Mouse (Mus musculus) embryonic facial prominence, embryonic 13.5 days (tissue): ENCODE measurements around the gene Marveld3. TPM values are rescaled to one million over a fixed set of nuclear protein-coding genes. Genes with fewer than 3 reads are reported as not detected.

Source experiments
- ATAC-seq: fragments of 200-750 bp; cut with Nextera tagmentation; 2 replicates; pipeline ENCODE4 v1.8.0; 2017; ENCODE audit warnings: low read depth; ENCODE audit not compliant: insufficient number of reproducible peaks, insufficient read depth, low FRiP score, low TSS enrichment
- H3K27ac ChIP-seq: fragments of 300-500 bp; sonication (generic); 2 replicates; pipeline ENCODE4 v1.5.1; 2015; ENCODE audit warnings: moderate library complexity, mild to moderate bottlenecking, inconsistent platforms
- H3K27me3 ChIP-seq: fragments of 300-500 bp; sonication (generic); 2 replicates; pipeline ENCODE4 v1.6.1; 2015; ENCODE audit warnings: mild to moderate bottlenecking, inconsistent platforms
- H3K36me3 ChIP-seq: fragments of 300-500 bp; sonication (generic); 2 replicates; pipeline ENCODE4 v1.6.1; 2015; ENCODE audit warnings: mild to moderate bottlenecking, inconsistent platforms
- H3K4me1 ChIP-seq: fragments of 300-500 bp; sonication (generic); 2 replicates; pipeline ENCODE4 v1.6.1; 2015; ENCODE audit warnings: inconsistent platforms
- H3K4me2 ChIP-seq: fragments of 300-500 bp; sonication (generic); 2 replicates; pipeline ENCODE4 v1.6.1; 2015; ENCODE audit warnings: moderate library complexity, mild to moderate bottlenecking, inconsistent platforms
- H3K4me3 ChIP-seq: fragments of 300-500 bp; sonication (generic); 2 replicates; pipeline ENCODE4 v1.5.1; 2015; ENCODE audit warnings: mild to moderate bottlenecking, inconsistent platforms
- H3K9ac ChIP-seq: fragments of 300-500 bp; sonication (generic); 2 replicates; pipeline ENCODE4 v1.6.1; 2015; ENCODE audit warnings: mild to moderate bottlenecking, inconsistent platforms
- H3K9me3 ChIP-seq: fragments of 300-500 bp; sonication (generic); 2 replicates; pipeline ENCODE4 v1.6.1; 2016; ENCODE audit warnings: inconsistent platforms
- WGBS: fragments of 180-500 bp; shearing (Covaris S2); methylation state at CpG from one replicate; pipeline ENCODE4 v1.1.7; 2015; ENCODE audit warnings: mixed read lengths; 5-methylcytosine and 5-hydroxymethylcytosine counted together
- polyA plus RNA-seq: library from polyadenylated mRNA; unstranded; fragments of >200 nt; fragmentation: Nextera tagmentation; extraction: Ambion mirVana; gene quantifications from 2 replicates; pipeline ENCODE4 v1.2.1, GENCODE M21; 2015

Gene Marveld3
- polyA plus RNA-seq, 1 experiment from 2014 or later, result 2.9 TPM

DNA sequence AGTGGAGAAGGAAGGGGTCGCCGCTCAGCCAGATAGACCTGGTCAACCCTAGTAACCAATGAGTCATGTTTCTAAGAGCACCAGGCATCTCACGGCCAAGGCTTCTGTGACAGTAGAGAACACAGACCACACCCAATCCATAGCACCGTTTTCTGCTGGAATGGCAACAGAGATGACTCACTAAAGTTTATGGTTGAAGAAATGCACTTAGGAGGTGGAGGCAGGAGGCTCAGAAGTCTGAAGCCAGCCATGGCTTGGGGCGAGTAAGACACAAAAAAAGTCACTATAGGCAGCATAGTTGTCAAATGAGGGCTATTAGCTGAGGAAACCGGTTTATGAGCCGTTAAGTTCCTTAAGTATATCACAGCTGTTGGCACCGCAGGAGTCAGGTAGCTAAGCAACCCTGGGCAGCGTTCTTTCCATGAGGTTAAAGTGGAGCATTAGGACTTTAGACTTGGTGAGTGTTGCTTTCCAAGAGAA is 16.8 kb downstream of the Marveld3 start:
- H3K27ac ChIP-seq, result no peak overlapping the region
- WGBS, result 66% methylated on average over 9 of the region's 9 CpGs
- H3K4me3 ChIP-seq, result no peak overlapping the region
- no peak overlapping the region for H3K4me2 ChIP-seq
- no peaks in the 10 kb centered on the region for H3K9me3 ChIP-seq
- ATAC-seq, result no peak
- H3K9ac ChIP-seq, result no peak overlapping the region
- H3K36me3 ChIP-seq, result peaks cover 25% of the 10 kb centered on the region
- H3K4me1 ChIP-seq, result peaks cover 15% of the 10 kb centered on the region
- peaks cover 32% of the 10 kb centered on the region for H3K27me3 ChIP-seq

DNA sequence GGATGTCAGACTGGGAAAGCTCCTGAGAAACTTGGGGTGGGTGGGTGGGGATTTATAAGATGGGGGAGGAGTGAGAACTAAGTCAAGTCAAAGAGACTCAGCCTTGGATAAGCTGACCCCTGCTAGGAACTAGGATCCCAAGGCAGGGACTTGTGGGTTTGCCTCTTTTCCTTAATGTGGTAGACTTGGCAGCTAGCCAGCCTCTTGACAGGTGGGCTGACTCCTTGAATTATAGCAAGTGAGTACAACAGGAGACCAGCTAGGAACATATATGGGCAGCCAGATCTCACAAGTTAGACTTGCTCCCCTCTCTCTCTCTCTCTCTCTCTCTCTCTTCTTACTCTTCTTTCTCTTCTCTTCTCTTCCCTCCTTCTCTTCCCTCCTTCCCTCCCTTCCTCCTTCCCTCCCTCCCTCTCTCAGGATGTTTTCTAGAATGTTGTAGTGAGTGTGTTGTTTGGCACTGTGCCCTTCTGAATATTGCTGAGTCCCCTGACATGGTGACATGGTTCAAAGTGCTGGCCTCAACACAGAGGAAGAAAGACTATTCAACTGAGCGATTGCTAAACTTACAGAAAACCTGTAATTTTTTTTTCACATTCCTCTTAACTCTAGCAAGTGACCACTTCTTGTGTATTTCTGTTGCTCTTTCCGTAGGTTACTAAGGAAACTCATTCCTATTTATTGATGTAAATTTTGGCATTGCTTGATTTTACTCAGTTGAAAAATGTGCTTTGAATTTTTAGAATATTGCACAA is 20.2 kb downstream of the Marveld3 start:
- peaks cover 51% of the 10 kb centered on the region for H3K36me3 ChIP-seq
- H3K4me2 ChIP-seq, result no peak overlapping the region
- H3K9ac ChIP-seq, result no peak overlapping the region
- ATAC-seq, result no peak
- WGBS, result 82% methylated on average over 2 of the region's 2 CpGs
- H3K4me3 ChIP-seq, result no peak overlapping the region
- no peaks in the 10 kb centered on the region; the same call in 1 of the 2 replicates for H3K4me1 ChIP-seq
- no peak overlapping the region for H3K27ac ChIP-seq
- no peaks in the 10 kb centered on the region for H3K9me3 ChIP-seq
- H3K27me3 ChIP-seq, result peaks cover 2% of the 10 kb centered on the region

DNA sequence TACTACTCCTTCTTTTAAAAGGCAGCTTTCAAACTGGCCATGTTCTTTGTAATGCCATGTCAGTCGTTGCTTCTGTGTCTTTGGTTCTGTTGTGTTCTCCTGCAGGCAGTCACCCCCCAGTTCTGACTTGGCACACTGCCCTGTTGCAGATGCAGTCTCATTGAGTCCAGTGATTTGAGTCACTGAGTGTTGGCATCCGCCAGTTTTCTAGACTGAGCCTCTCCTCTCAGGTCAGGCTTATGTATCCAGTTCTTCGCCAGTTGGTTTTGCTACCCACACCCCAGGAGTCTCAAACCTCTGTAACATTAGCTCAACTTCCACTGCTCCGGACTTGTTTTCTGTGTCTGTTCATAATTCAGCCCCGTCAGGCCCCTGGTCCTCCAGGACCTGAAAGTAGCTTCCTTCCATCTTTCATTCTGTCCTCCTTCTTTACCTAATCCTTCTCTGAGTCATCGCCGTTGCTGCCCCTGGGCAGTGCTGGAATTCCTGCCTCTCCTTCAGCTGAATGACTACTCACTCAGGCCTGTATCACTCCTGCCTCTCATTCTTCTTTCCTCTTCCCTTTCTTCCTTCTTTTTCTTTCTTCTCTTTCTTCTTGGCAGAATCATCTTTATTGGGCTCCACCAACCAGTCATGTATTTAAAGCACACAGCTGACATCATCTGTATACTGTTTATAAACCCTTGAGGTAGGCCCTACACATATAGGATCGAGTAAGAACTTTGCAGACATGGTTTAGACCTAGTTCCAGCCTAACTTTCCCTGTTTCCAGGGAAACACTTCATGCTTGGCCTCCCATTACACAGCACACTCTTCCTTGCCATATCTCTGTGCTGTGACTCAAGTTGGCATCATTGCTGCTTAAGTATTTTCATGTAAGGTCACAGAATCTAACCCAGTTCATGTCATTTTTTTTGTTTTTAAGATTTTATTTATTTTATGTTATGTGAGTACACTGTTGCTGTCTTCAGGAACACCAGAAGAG is 41.3 kb downstream of the Marveld3 start:
- Histone ChIP-seq H3K27me3 (no peaks in the 10 kb centered on the region), H3K27ac (no peak overlapping the region), H3K36me3 (peaks cover 58% of the 10 kb centered on the region), H3K4me2 (no peak overlapping the region), H3K4me3 (no peak overlapping the region), H3K9ac (no peak overlapping the region), H3K9me3 (no peaks in the 10 kb centered on the region), H3K4me1 (0 out of 2 replicates have a peak, but pooled peaks cover 7% of the 10 kb centered on the region)
- 80% methylated on average over 8 of the region's 8 CpGs for WGBS
- ATAC-seq, result no peak

DNA sequence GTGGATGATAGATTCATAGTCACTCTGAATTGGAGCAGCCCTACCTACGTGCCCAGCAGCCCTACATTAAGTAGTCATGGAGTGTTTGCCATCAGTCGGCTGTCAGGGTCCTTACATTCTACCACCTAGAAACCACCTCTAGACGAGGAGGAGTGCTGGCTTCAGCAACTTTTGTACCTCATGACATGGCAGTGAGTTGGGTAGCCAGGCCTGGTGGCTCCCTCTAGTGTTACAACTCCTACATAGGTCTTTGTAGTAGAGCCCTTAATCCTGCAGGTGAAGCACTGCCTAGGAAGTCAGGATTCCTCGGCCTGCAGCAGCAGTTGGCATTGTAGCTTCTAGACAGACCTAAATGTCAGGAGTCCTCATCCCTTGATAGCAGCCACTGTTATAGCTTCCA is 44.7 kb downstream of the Marveld3 start:
- H3K27me3 ChIP-seq, result no peaks in the 10 kb centered on the region
- ATAC-seq, result no peak
- 0 out of 2 replicates have a peak, but pooled peaks cover 7% of the 10 kb centered on the region for H3K4me1 ChIP-seq
- H3K4me2 ChIP-seq, result no peak overlapping the region
- WGBS, result 54% methylated on average over 4 of the region's 4 CpGs
- H3K9me3 ChIP-seq, result no peaks in the 10 kb centered on the region
- H3K4me3 ChIP-seq, result no peak overlapping the region
- H3K9ac ChIP-seq, result no peak overlapping the region
- H3K27ac ChIP-seq, result no peak overlapping the region
- peaks cover 69% of the 10 kb centered on the region for H3K36me3 ChIP-seq

- H3K36me3 ChIP-seq, result peaks cover 55% of the 10 kb centered on the region
- no peak overlapping the region for H3K9ac ChIP-seq
- H3K4me1 ChIP-seq, result no peaks in the 10 kb centered on the region
- ATAC-seq, result no peak
- no peaks in the 10 kb centered on the region for H3K27me3 ChIP-seq
- 93% methylated on average over 4 of the region's 4 CpGs for WGBS
- no peaks in the 10 kb centered on the region for H3K9me3 ChIP-seq
- no peak overlapping the region for H3K4me3 ChIP-seq
- no peak overlapping the region for H3K27ac ChIP-seq
- no peak overlapping the region for H3K4me2 ChIP-seq
Observed at GRCm38 (mm10) chr8:109907376-109907775, 54.6 kb downstream of the Marveld3 start.

DNA sequence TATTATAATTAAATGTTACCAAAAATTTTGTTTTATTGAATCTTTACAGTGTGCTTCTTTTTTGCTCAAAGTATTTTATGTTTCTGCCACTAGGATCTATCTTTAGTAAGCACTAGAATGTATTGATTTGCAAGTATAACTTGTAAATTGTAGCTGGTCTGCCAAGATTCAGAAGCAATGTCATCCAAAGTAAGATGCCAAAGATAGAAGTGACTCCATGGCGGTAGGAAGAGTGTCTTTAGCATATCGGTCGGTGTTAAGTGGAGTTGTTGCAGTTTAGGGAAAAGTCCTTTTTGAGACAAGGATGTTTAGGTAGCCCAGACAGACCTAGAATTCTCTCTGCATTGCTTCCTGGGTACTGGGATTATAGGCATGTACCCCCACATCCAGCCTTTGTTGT is 55.1 kb downstream of the Marveld3 start:
- no peaks in the 10 kb centered on the region for H3K4me1 ChIP-seq
- H3K9me3 ChIP-seq, result no peaks in the 10 kb centered on the region
- no peaks in the 10 kb centered on the region for H3K27me3 ChIP-seq
- no peak overlapping the region for H3K9ac ChIP-seq
- no peak overlapping the region for H3K4me3 ChIP-seq
- H3K36me3 ChIP-seq, result peaks cover 51% of the 10 kb centered on the region
- 92% methylated on average over 3 of the region's 3 CpGs for WGBS
- no peak overlapping the region for H3K4me2 ChIP-seq
- ATAC-seq, result no peak
- H3K27ac ChIP-seq, result no peak overlapping the region

GRCm38 (mm10) chr8:109904928-109905668 is 56.9 kb downstream of the Marveld3 start:
- H3K4me1 ChIP-seq, result no peaks in the 10 kb centered on the region
- WGBS, result 92% methylated on average over 1 of the region's 1 CpGs
- no peak overlapping the region for H3K4me3 ChIP-seq
- H3K27me3 ChIP-seq, result no peaks in the 10 kb centered on the region
- H3K36me3 ChIP-seq, result peaks cover 45% of the 10 kb centered on the region
- no peak overlapping the region for H3K27ac ChIP-seq
- ATAC-seq, result no peak
- no peak overlapping the region for H3K4me2 ChIP-seq
- no peak overlapping the region for H3K9ac ChIP-seq
- H3K9me3 ChIP-seq, result no peaks in the 10 kb centered on the region

DNA sequence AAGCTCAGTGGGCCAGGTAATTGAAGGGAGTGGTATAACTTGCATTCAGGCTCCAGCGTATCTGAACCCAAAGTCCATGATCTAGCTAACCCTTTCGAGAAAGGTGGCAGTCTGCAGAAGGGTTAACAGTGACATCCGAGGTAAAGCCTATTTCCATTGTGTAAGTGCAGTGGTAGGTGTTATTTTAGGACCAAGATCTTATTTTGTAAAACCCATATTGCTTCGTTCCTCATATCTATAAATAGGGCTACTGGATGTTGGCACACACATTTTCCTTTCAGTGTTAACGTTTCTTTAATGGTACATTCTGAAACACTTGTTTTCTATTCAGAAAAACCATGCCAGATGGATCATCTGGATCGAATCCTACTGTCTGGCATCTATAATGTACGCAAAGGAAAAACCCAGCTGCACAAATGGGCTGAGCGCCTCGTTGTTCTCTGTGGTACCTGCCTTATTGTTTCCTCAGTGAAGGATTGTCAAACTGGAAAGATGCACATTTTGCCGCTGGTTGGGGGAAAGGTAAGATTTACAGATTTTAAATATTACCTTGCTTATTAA is 58.0 kb downstream of the Marveld3 start:
- H3K4me3 ChIP-seq, result no peak overlapping the region
- H3K9me3 ChIP-seq, result no peaks in the 10 kb centered on the region
- no peaks in the 10 kb centered on the region for H3K4me1 ChIP-seq
- WGBS, result 57% methylated on average over 10 of the region's 10 CpGs
- H3K27me3 ChIP-seq, result no peaks in the 10 kb centered on the region
- H3K27ac ChIP-seq, result no peak overlapping the region
- H3K4me2 ChIP-seq, result no peak overlapping the region
- no peak overlapping the region for H3K9ac ChIP-seq
- peaks cover 37% of the 10 kb centered on the region for H3K36me3 ChIP-seq
- no peak for ATAC-seq

DNA sequence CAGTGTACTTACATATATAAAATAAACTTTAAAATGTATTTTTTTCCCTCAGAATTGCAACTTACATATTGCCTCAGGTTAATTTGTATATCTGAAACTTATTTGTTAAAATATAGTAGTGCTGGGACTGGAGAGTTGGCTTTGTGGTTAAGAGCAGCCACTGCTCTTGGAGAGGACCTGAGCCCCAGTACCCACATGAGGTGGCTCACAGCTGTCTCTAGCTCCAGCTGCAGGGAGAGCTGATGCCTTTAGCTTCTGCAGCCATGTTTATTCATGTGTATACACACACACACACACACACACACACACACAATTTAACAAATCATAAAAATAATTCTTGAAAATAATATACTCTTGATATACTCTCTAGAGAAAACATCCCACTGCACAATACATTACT is 59.6 kb downstream of the Marveld3 start:
- Histone ChIP-seq H3K9me3 (no peaks in the 10 kb centered on the region), H3K36me3 (peaks cover 27% of the 10 kb centered on the region), H3K4me1 (no peaks in the 10 kb centered on the region), H3K27me3 (no peaks in the 10 kb centered on the region), H3K4me3 (no peak overlapping the region), H3K27ac (no peak overlapping the region), H3K9ac (no peak overlapping the region), H3K4me2 (no peak overlapping the region)
- no peak for ATAC-seq
